Mouse (Mus musculus): ENCODE results near the gene Pigk. TPM values are rescaled to one million over a fixed set of nuclear protein-coding genes. Genes with fewer than 3 reads are reported as not detected.

The Pigk gene
- polyA plus RNA-seq, 1 experiment: 73.2 TPM

DNA sequence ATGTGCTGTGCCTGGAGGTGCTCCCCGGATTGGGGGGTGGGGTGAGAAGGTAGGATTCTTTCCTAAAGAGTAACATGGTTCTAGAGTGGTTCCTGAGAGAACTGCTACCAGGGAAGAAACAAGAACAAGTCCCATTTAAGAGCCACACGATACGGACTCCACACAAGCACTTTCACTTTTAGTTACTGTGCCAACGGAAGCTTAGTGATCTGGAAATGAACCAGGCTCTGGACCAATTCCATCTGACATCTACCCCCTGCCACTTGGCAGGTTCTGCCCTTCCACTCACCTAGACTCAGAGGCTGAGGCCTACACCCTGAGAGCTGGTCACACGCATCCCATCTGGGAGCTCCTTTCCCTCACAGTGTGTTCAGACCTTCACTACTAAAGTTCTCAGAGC, 78.7 kb downstream of the Pigk start:
- Histone ChIP-seq H3K27ac (ENCODE audit: insufficient read depth, low read length) (no peak overlapping the region), H3K4me3 (ENCODE audit: insufficient read depth, low read length) (no peak overlapping the region), H3K4me1 (ENCODE audit: control insufficient read depth, insufficient read depth, low read length) (no peaks in the 10 kb centered on the region)
- no peak for TF ChIP-seq CTCF (IDR thresholded peaks at IDR 0.05; ENCODE audit: borderline replicate concordance, insufficient read depth, low read length)
- no peak for TF ChIP-seq POLR2A (IDR thresholded peaks at IDR 0.05; ENCODE audit: low read depth, low read length)

DNA sequence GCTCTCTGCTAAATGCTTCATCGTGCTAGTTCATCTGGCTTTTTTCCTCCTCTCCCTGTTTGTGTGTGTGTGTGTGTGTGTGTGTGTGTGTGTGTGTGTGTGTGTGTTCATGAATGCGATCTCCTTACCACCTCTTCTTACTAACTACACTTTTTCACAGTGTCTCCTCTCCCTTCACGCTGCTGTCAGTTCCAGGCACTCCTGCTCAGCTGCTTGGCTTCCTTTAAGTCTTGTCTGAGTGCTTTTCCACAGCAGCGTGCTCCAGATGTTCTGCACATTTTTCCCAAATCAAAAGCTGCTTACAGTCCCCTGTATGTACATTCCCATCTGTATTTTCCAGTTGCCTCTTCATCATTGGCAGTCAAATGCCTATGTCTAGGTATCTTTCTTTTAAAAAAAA, 79.1 kb downstream of the Pigk start:
- no peak overlapping the region for H3K4me3 ChIP-seq (ENCODE audit: insufficient read depth, low read length)
- H3K27ac ChIP-seq (ENCODE audit: insufficient read depth, low read length): no peak overlapping the region

DNA sequence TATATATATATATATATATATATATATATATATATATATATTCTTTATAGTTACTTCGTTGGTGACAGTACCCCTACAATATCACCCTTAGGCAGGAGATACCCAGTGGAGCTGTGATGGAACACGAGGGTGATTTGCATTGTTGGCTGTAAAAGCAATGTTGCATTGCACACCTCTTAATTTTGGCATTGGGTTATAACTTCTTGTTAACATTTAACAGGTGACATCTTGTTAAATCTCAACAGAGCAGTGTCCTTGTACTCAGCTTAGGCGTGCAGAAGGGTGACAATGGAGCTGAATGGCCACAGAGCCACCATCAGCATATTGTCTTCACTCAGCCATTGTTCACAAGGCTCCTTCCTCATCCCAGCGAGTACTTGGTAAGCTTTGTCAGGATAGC, 82.3 kb downstream of the Pigk start:
- no peak overlapping the region for H3K27ac ChIP-seq (ENCODE audit: insufficient read depth, low read length)
- TF ChIP-seq POLR2A (IDR thresholded peaks at IDR 0.05; ENCODE audit: low read depth, low read length) (no peak), CTCF (IDR thresholded peaks at IDR 0.05; ENCODE audit: borderline replicate concordance, insufficient read depth, low read length) (no peak)
- no peaks in the 10 kb centered on the region for H3K4me1 ChIP-seq (ENCODE audit: control insufficient read depth, insufficient read depth, low read length)
- no peak overlapping the region for H3K4me3 ChIP-seq (ENCODE audit: insufficient read depth, low read length)

More for the DNA sequence above, 79.1 kb downstream of the Pigk start:
- TF ChIP-seq POLR2A (IDR thresholded peaks at IDR 0.05; ENCODE audit: low read depth, low read length) (no peak), CTCF (IDR thresholded peaks at IDR 0.05; ENCODE audit: borderline replicate concordance, insufficient read depth, low read length) (no peak)
- no peaks in the 10 kb centered on the region for H3K4me1 ChIP-seq (ENCODE audit: control insufficient read depth, insufficient read depth, low read length)

DNA sequence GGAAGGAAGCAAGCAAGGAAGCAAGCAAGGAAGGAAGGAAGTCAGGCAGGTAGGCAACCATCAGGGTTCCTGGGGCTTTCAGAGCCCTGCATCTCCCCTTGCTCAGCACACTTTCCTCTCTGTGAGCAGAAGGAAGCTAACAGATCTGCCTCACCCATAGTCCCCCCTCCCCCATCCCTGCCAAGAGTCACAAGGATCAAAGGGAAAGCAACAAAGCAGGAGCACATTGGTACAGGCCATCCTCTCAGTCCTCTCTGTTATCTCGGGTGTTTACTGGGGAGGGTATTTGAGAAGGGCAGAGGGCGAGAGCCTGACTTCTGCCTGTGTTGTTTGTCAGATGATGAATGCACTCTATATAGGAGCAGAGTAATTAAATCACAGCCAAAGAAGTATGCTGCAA, 83.5 kb downstream of the Pigk start:
- H3K4me1 ChIP-seq (ENCODE audit: control insufficient read depth, insufficient read depth, low read length): no peaks in the 10 kb centered on the region
- TF ChIP-seq POLR2A (IDR thresholded peaks at IDR 0.05; ENCODE audit: low read depth, low read length) (no peak), CTCF (IDR thresholded peaks at IDR 0.05; ENCODE audit: borderline replicate concordance, insufficient read depth, low read length) (no peak)
- no peak overlapping the region for H3K4me3 ChIP-seq (ENCODE audit: insufficient read depth, low read length)
- no peak overlapping the region for H3K27ac ChIP-seq (ENCODE audit: insufficient read depth, low read length)

DNA sequence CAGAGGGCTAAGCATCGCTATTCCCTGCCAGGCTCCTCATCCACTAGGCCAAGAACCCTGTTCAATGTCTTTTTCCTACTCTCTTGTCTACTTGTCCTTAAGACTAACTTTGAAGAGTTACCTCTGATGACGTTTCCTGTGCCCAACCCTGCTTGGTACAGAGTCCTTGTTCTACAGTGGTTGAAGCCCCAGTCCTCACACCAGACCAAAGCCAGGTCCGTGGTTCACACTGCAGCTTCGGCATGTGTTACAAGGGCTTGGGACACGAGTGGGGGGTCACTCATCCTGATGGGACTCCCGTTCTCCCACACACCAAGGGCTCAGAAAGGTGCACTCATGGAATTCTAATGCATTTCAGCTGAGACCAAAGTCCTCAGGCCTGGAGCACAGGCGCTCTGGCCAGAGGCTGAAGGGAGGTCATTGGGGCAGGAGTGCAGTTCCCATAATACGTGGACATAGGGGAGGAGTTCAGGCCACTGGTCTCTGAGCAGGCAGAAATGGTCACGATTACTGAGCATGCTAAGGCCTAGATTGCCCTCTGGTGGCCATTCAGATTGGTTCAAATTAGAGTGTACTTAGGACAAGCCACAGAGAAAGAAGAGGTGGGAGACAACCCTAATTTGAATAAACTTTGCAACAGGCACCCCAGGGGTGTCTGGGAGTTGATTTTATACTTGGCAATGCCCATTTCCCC, 86.0 kb downstream of the Pigk start:
- no peak for TF ChIP-seq POLR2A (IDR thresholded peaks at IDR 0.05; ENCODE audit: low read depth, low read length)
- no peak for TF ChIP-seq CTCF (IDR thresholded peaks at IDR 0.05; ENCODE audit: borderline replicate concordance, insufficient read depth, low read length)
- Histone ChIP-seq H3K4me3 (ENCODE audit: insufficient read depth, low read length) (no peak overlapping the region), H3K27ac (ENCODE audit: insufficient read depth, low read length) (no peak overlapping the region), H3K4me1 (ENCODE audit: control insufficient read depth, insufficient read depth, low read length) (no peaks in the 10 kb centered on the region)

DNA sequence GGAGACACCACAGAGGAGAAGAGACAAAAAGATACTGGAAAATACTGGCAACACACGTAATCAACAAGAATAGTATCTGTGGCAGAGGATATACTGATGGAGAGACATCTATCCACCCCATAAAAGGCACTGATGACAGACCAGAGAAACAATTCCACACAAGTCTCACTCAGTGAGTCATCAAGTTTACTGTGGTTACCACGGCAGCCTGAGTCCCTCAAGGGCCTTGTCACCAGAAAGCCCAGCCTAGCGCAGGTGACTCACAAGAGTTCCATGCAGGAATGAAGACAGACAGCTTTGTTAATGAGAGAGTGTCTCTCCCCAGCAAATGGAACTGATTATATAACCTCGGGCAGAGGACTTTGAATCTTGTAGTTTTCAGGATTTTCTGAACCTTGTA, 100.0 kb downstream of the Pigk start:
- TF ChIP-seq POLR2A (IDR thresholded peaks at IDR 0.05; ENCODE audit: low read depth, low read length) (no peak), CTCF (IDR thresholded peaks at IDR 0.05; ENCODE audit: borderline replicate concordance, insufficient read depth, low read length) (no peak)
- Histone ChIP-seq H3K27ac (ENCODE audit: insufficient read depth, low read length) (peak overlapping the region; percentile 85), H3K4me1 (ENCODE audit: control insufficient read depth, insufficient read depth, low read length) (no peaks in the 10 kb centered on the region; the same call in 1 of the 2 replicates), H3K4me3 (ENCODE audit: insufficient read depth, low read length) (no peak overlapping the region)

DNA sequence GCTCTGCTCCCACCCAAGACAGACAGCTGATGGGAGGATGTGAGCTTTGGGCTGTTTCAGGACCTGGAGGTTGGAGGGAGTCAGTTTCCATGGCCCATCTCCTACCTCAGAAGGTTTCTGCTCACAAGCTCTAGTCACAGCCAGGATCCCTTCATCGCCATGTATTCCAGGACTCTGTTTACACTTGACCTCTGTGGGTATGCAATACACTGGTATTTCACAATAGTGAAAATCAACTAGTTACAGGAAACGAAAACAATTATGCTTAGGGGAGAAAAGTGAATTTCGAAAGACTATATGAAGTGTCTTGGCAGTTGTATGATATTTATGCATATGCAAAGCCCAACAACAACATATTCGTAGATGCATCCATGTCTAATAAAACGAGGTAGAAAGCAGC, 101.2 kb downstream of the Pigk start:
- no peak for TF ChIP-seq POLR2A (IDR thresholded peaks at IDR 0.05; ENCODE audit: low read depth, low read length)
- TF ChIP-seq CTCF (IDR thresholded peaks at IDR 0.05; ENCODE audit: borderline replicate concordance, insufficient read depth, low read length): no peak
- no peaks in the 10 kb centered on the region; the same call in 1 of the 2 replicates for H3K4me1 ChIP-seq (ENCODE audit: control insufficient read depth, insufficient read depth, low read length)
- H3K27ac ChIP-seq (ENCODE audit: insufficient read depth, low read length): no peak overlapping the region
- no peak overlapping the region for H3K4me3 ChIP-seq (ENCODE audit: insufficient read depth, low read length)

DNA sequence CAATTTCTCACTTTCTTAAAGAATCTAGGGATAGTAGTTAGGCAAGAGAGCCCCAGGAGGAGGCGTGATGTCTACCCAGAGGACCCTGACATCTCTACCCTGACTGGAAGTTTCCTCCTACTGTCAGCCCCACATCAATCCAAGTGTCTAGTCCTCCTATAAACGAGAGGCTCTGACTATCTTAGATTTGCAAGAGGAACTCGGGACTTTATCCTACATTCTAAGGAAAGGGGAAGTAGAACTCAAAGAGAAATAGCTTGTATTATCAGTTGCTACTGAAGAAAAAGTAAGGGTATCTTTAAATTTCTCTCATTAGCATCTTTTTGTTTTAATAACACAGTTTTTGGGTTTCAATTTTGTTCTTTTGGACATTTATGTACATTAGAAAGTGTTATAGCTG, 106.5 kb downstream of the Pigk start:
- Histone ChIP-seq H3K27ac (ENCODE audit: insufficient read depth, low read length) (no peak overlapping the region), H3K4me1 (ENCODE audit: control insufficient read depth, insufficient read depth, low read length) (no peaks in the 10 kb centered on the region), H3K4me3 (ENCODE audit: insufficient read depth, low read length) (no peak overlapping the region)
- no peak for TF ChIP-seq POLR2A (IDR thresholded peaks at IDR 0.05; ENCODE audit: low read depth, low read length)
- no peak for TF ChIP-seq CTCF (IDR thresholded peaks at IDR 0.05; ENCODE audit: borderline replicate concordance, insufficient read depth, low read length)

DNA sequence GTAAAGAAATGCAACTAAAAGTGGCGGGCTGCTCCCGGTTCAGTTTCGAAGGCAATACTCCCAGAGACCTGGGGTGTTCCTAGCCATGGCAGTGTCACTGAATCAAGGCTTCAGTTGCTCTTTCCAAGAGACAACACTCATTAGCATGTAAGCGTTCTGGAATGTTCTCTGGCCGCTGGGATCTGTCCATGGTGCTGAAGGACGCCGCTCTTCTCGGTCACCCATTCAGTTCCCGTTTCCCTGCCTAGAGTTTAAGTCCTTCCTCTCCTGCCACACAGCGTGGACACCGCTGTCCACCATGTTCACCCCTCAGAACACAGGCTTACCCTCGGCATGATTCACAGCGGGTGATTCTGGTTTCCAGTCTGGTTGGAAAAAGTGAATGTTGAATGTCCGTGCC, 107.3 kb downstream of the Pigk start:
- Histone ChIP-seq H3K27ac (ENCODE audit: insufficient read depth, low read length) (no peak overlapping the region), H3K4me3 (ENCODE audit: insufficient read depth, low read length) (no peak overlapping the region), H3K4me1 (ENCODE audit: control insufficient read depth, insufficient read depth, low read length) (no peaks in the 10 kb centered on the region)
- TF ChIP-seq CTCF (IDR thresholded peaks at IDR 0.05; ENCODE audit: borderline replicate concordance, insufficient read depth, low read length) (no peak), POLR2A (IDR thresholded peaks at IDR 0.05; ENCODE audit: low read depth, low read length) (no peak)

DNA sequence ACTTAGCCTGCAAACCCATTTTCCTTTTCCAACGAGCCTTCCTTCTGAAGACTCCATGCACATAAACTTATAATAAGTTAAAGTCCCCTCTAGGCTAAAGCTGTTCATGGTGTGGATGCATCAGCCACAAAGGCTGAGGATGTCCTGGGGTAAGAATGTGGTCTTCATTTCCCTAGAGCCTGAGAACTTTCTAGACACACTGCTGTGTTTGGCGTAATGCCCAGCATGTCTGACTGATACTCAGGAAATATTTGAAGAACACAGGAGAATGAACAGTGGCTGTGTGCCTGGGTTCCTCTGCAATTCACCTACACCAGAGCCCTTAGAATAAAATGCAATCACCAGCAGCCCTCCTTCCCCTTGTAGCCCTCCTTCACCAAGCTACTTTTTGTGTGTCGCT, 117.5 kb downstream of the Pigk start:
- TF ChIP-seq POLR2A (IDR thresholded peaks at IDR 0.05; ENCODE audit: low read depth, low read length) (no peak), CTCF (IDR thresholded peaks at IDR 0.05; ENCODE audit: borderline replicate concordance, insufficient read depth, low read length) (no peak)
- no peak overlapping the region for H3K4me3 ChIP-seq (ENCODE audit: insufficient read depth, low read length)
- no peak overlapping the region for H3K27ac ChIP-seq (ENCODE audit: insufficient read depth, low read length)
- H3K4me1 ChIP-seq (ENCODE audit: control insufficient read depth, insufficient read depth, low read length): no peaks in the 10 kb centered on the region
